Mouse (Mus musculus): ENCODE results near the gene Psmc3ip. TPM values are rescaled to one million over a fixed set of nuclear protein-coding genes. Genes with fewer than 3 reads are reported as not detected.

Psmc3ip gene
- total RNA-seq, 2 experiments from 2014 or later = 4.4 to 4.7 TPM

DNA sequence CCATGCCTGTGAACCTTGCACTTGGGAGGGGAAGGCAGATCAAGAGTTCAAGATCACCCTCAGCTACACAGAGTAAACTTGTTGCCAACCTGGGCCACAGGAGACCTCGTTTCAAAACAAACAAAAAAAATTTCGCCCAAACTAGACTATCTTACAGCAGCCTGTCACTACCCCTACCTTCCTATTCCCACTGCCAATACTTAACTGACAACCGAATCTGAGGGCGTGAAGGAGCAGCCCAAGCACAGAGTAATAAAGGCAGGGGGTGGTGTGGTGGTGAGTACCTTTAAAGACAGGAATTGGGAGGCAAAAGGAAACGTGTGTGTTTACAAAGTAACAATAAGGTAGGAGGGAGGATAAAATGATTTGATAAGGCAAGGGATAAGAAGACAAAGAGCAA, 15.5 kb upstream of the Psmc3ip start:
- no peak for TF ChIP-seq CTCF (conservative IDR thresholded peaks at IDR 0.05)
- H3K27ac ChIP-seq = no peak overlapping the region
- DNase-seq (ENCODE audit: low spot score in 2 of 2) = no peak
- no peak overlapping the region for H3K4me3 ChIP-seq

DNA sequence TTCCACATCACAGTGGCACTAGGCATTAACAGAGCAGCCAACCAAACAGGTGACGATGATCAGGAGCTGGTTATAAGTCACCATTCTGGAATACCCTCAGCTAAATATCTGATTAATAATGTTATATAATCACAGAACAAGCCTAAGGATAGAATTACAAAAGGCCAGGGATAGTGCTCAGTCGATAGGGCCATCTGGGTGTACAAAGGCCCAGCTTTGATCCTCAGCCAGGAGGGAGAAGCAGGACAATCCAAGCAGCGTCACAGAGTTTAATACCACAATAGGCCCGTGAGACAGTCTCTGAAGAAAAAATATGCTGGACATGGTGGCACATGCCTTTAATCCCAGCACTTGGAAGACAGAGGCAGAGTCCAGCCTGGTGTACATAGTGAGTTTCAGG, 14.1 kb upstream of the Psmc3ip start:
- no peak for DNase-seq (ENCODE audit: low spot score in 2 of 2)
- TF ChIP-seq CTCF (conservative IDR thresholded peaks at IDR 0.05) = no peak
- H3K4me3 ChIP-seq = no peak overlapping the region
- H3K27ac ChIP-seq = peak overlapping the region; percentile 41; the same call in 1 of the 2 replicates

DNA sequence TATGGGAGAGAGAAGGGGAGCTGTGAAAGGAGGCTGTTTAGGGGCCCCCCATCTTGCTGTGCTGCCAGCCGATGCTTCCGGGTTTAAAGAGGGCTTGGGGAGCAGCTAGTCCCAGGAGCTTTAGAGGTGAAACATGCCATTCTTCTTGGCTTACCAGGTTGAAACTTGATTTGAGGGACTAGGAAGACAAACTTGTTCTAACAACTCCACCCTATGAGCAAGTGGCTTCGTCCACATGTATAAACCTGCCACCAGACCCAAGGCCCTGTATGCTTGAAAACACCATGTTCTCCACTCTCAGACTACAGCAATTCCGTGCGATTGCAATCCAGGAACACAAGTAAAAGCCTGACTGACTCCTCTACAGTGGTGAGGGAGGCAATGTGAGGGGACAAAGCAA, 7.8 kb upstream of the Psmc3ip start:
- Histone ChIP-seq H3K27ac (no peak overlapping the region), H3K4me3 (no peak overlapping the region)
- DNase-seq (ENCODE audit: low spot score in 2 of 2) = no peak
- no peak for TF ChIP-seq CTCF (conservative IDR thresholded peaks at IDR 0.05)

DNA sequence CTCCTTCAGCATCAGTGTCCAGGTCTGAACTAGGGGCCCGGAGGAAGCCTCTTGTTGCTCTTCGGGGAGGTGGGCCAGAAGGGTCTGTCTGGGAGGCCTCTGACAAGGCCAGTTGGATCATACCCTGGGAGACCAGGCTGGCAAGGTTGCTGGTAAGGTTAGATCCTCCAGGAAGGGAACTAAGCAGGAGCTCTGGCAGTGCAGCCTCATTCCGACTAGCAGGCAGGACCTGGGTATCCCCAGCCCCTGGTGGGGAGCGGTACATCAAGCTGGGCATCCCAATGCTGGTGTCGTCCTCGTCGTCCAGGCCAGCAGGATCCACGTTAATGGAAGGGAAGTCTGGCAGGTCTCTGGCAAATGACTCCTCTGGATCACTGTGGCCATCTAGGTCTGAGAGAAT, 3.0 kb upstream of the Psmc3ip start:
- TF ChIP-seq CTCF (conservative IDR thresholded peaks at IDR 0.05) = no peak
- DNase-seq (ENCODE audit: low spot score in 2 of 2) = no peak
- Histone ChIP-seq H3K27ac (no peak overlapping the region), H3K4me3 (no peak overlapping the region)

DNA sequence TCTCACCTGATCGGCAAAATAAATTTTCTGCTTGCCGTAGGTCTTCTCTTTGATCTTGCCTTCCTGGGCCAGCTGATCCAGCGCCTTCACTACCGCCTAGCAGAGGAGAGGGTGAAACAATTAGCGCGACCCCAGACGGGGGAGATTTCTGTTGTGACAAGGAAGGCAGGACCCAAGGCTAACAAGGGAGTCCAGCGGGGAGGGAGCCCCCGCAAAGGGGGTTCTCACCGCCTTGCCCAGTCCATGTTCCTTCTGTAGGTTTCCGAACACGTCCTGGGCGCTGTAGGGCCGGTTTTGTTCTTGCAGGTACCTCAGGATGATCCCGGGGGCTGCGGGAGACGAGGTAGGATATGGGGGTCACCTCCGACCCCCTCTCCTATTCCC, 314 bp downstream of the Psmc3ip start:
- Histone ChIP-seq H3K4me3 (peak overlapping the region; percentile 87), H3K27ac (peak overlapping the region; percentile 98; the same call in 1 of the 2 replicates)
- TF ChIP-seq CTCF (conservative IDR thresholded peaks at IDR 0.05) = no peak
- DNase-seq (ENCODE audit: low spot score in 2 of 2) = no peak

DNA sequence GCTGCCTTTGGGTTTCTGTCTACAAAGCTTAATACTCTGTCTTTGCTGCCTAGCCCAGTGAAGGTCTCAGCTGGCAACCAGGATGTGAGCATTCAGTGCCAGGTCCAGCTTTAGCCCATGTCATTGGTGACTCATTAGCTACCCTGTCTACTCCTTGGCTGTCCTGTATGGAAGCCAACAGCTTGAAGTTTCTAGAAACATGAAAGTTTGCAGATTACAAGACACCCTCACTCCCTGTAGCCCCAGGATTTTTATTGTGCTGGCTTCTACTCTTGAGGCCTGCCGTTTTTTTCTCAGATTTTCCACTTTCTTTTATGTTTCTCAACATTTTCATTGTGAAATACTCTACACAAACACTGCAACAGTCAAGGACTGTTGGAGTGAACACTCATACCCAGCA, 5.3 kb downstream of the Psmc3ip start:
- TF ChIP-seq CTCF (conservative IDR thresholded peaks at IDR 0.05) = no peak
- H3K4me3 ChIP-seq = no peak overlapping the region
- H3K27ac ChIP-seq = no peak overlapping the region
- no peak for DNase-seq (ENCODE audit: low spot score in 2 of 2)

DNA sequence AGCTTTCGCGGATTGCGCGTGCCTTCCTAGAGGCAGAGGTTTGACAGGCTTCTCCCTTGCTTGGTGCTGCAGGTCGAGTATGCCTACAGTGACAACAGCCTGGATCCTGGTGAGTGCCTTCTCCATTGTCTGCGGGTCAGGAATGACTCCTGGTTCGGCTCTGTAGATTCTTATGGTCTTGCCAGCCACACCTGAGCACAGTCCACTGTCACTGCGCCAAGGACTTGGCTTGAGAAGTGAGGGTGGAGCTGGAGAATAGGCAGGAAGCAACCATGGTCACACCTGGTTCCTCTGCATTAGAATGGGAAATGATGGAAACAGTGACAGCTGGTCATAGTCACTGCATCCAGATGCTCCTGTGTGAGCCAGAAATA, 7.6 kb downstream of the Psmc3ip start:
- no peak for DNase-seq (ENCODE audit: low spot score in 2 of 2)
- H3K27ac ChIP-seq = peak overlapping the region; percentile 91
- no peak for TF ChIP-seq CTCF (conservative IDR thresholded peaks at IDR 0.05)
- H3K4me3 ChIP-seq = peak overlapping the region; percentile 73

DNA sequence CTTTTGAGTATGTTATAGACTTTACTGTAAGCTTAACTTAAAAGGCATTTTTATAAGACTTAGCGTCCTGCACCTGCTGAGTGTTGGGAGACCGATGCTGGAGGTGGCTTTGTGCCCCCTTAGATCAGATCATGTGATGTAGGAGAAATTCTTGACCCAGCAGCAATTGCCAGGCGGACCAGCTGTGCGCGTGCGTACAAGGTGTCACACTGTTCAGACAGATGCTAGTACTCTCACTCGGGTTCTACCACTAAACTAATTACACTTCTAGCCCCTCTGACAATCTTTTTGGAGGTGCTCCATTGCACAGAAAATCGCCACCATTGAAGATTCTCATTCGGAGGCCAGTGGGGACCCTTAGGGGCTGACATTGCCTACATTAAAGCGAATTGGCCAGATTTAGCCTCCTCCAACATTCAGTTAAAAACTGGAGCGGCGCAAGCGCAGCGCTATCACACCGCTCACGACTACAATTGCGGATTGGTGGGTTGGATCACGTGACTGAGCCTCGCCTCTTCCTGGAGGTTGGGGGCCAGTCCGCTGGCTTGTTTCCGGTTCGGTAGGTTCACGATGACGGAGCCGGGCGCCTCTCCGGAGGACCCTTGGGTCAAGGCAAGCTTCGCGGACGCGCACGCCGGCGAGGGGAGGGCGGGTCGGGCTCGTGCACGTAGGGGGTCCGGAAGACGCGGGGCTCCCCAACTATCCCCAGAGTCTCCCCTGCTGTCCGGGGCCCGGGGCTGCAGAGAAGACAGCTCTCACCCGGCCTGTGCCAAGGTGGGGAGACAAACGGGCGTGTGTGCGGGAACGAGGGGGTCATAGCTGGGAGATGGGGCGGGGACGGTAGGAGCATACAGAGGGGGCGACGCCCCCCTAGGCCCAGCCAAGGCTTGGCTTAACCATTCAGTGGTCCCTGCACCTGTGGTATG, 8.2 kb downstream of the Psmc3ip start, which contains the start of gene Mlx:
Gene Mlx, plus strand, starts transcription at position 522 of the 926 bp plus-strand sequence.
- peak; percentile 86 to 93 for DNase-seq (ENCODE audit: low spot score in 2 of 2)
- H3K27ac ChIP-seq = peak within 1 kb of the TSS; percentile 91
- TF ChIP-seq CTCF (conservative IDR thresholded peaks at IDR 0.05) = no peak
- peak within 1 kb of the TSS; percentile 73 for H3K4me3 ChIP-seq

DNA sequence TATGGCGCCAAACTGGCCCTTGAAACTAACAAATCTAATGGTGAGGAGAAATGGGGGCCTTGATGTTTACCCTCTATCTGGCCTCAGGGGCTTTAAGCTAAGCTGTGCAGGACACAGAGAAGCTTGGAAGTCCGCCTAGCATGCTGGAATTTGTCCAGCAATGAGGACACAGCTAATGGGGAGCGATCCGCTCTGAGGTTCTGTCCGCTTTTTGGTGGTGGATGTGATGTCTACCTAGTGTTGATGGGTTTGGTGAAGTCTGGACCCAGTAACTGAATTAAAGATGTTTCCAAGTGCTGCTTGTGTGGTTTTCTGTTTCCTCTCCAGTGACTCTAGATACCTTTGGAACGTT, 8.9 kb downstream of the Psmc3ip start:
- H3K27ac ChIP-seq = peak overlapping the region; percentile 91
- no peak for TF ChIP-seq CTCF (conservative IDR thresholded peaks at IDR 0.05)
- H3K4me3 ChIP-seq = peak overlapping the region; percentile 73
- no peak for DNase-seq (ENCODE audit: low spot score in 2 of 2)

DNA sequence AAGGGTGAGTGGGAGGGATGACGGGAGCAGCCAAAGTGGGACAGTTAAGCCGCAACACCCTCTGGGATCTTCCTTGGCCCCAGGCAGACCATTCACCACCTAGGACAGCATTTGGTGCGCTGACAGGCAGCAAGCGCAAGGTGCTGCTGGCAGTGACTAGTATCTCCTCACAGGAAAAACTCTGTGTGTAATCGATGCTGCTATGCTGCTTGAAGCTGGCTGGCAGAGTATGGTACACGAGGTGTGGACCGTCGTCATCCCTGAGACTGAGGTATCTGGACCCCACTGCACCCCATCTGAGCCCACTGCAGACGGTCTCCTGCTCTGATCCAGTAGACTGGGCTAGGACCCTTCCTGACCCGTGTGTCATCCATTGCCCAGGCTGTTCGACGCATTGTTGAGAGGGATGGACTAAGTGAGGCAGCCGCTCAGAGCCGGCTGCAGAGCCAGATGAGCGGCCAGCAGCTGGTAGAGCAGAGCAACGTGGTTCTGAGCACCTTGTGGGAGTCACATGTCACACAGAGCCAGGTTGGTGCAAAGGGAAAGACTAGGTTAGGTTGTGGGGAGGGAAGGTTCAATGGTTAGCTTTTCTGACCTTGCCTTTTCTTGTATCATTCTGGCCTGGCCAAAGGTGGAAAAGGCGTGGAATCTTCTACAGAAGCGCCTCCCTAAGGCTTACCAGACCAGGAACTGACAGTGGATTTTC, 9.5 kb downstream of the Psmc3ip start:
- Histone ChIP-seq H3K27ac (peak overlapping the region; percentile 91; the same call in 1 of the 2 replicates), H3K4me3 (no peak overlapping the region)
- TF ChIP-seq CTCF (conservative IDR thresholded peaks at IDR 0.05) = no peak
- no peak for DNase-seq (ENCODE audit: low spot score in 2 of 2)

DNA sequence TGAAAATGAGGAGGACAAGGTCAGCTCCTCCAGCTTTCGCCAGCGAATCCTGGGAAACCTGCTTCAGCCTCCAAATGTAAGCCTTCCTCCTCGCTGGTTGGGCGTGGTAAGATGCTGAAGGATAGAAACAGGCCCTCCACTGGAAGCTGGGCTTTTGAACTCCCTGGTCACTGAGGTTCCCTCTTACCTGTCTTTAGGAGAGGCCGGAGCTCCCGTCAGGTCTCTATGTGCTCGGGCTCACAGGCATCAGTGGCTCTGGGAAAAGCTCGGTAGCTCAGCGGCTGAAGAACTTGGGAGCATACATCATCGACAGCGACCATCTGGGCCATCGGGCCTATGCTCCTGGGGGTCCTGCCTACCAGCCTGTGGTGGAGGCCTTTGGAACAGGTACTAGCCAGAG, 10.4 kb downstream of the Psmc3ip start:
- no peak for DNase-seq (ENCODE audit: low spot score in 2 of 2)
- no peak for TF ChIP-seq CTCF (conservative IDR thresholded peaks at IDR 0.05)

DNA sequence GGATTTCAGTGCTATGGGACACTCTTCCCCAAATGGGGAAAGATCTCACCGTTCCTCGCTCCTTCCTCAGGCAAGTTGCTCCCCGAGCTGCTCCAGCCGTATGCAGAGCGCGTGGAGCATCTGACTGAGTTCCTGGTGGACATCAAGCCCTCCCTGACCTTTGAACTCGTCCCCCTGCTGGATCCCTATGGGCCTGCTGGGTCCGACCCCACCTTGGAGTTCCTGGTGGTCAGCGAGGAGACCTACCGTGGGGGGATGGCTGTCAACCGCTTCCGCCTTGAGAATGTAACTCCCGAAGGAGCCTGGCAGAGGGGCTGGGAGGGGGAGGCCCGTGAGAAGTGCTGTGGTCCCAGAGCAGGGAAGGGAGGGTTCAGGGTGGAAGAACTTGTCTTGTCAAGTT, 11.0 kb downstream of the Psmc3ip start:
- TF ChIP-seq CTCF (conservative IDR thresholded peaks at IDR 0.05) = no peak
- DNase-seq (ENCODE audit: low spot score in 2 of 2) = no peak
- Histone ChIP-seq H3K4me3 (no peak overlapping the region), H3K27ac (no peak overlapping the region)

More for the DNA sequence above, 10.4 kb downstream of the Psmc3ip start:
- no peak overlapping the region for H3K4me3 ChIP-seq
- no peak overlapping the region for H3K27ac ChIP-seq

DNA sequence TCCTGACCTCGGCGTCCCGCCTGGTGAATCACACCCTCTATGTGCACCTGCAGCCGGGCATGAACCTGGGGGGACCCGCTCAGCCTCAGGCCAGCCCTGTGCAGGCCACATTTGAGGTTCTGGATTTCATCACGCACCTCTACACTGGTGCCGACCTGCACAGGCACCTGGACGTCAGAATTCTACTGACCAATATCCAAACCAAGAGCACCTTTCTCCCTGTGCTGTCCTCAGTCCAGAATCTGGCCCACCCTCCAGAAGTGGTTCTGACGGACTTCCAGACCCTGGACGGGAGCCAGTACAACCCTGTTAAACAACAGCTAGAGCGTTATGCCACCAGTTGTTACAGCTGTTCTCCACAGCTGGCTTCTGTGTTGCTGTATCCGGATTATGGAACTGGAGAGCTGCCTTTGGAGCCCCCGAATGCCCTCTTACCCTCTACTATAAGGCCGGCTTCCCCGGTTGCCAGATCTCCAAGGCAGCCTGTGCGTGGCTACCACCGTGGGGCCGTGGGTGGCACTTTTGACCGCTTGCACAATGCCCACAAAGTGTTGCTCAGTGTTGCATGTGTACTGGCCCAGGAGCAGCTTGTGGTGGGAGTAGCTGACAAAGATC, 12.0 kb downstream of the Psmc3ip start:
- peak overlapping the region; percentile 92 for H3K4me3 ChIP-seq
- peak overlapping the region; percentile 94 for H3K27ac ChIP-seq
- no peak for TF ChIP-seq CTCF (conservative IDR thresholded peaks at IDR 0.05)
- DNase-seq (ENCODE audit: low spot score in 2 of 2) = no peak
